Mouse (Mus musculus): ENCODE results near the gene Cfap43. TPM values are rescaled to one million over a fixed set of nuclear protein-coding genes. Genes with fewer than 3 reads are reported as not detected.

Gene Cfap43
- total RNA-seq, 2 experiments from 2014 or later = not detected

- ATAC-seq (replicated peaks; ENCODE audit: low FRiP score, poor library complexity, severe bottlenecking) = peak; percentile 61; the same call in 1 of the 2 replicates
Observed at GRCm38 (mm10) chr19:47820832-47821493, 98.1 kb downstream of the Cfap43 start.

DNA sequence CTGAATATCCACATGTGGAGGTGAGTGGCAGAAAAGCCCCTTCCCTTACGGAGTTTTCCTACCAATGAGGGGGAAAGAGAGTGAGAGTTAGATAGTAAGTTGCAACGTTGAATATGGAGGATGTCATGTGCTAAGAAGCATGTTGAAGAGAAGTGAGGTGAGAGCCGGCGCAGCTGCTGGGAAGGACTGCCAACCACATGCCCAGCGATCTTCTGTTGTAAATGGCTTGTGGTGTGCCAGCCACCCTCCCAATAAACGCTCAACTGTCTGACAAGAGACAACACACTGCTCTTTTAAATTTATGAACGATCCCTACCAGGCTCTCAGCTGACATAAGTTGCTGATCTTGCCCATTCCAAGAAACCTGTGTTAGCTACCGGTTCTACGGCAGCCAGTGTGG, 101.4 kb downstream of the Cfap43 start:
- no peak for ATAC-seq (replicated peaks; ENCODE audit: low FRiP score, poor library complexity, severe bottlenecking)

DNA sequence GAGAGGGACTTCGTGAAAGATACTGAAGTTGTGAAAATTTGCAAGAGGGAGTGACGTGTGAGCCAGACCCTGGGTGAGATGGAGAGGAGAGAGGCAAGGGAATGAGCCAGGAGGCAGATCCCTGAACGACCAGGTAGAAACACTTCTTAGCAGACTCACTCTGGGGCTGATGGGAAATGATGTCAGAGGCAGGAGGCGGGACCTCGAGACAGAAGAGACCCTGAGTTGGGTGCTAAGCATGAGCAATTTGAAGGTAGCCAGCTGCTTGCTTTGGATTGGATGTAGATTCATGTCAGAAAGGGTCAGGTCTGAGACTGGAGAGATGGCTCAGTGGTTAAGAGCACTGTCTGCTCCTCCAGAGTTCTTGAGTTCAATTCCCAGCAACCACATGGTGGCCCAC, 104.4 kb downstream of the Cfap43 start:
- no peak for ATAC-seq (replicated peaks; ENCODE audit: low FRiP score, poor library complexity, severe bottlenecking)

DNA sequence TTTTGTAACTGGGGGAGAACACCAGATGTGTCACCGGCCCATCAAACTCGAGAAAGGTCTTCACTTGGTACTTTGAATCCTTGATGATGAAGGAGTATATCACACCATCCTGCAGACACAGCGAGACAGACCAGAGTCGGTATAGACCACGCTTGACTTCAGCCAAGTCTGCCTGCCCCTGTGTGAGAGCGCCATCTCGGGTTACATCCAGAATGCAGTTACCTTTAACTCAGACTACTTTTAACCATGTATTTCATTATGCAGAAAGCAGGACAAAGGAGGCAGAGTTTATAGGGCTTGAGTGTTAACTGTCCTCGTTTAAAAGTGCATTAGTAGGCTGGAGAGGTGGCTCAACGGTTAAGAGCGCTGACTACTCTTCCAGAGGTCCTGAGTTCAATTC, 107.0 kb downstream of the Cfap43 start:
- no peak for ATAC-seq (replicated peaks; ENCODE audit: low FRiP score, poor library complexity, severe bottlenecking)

DNA sequence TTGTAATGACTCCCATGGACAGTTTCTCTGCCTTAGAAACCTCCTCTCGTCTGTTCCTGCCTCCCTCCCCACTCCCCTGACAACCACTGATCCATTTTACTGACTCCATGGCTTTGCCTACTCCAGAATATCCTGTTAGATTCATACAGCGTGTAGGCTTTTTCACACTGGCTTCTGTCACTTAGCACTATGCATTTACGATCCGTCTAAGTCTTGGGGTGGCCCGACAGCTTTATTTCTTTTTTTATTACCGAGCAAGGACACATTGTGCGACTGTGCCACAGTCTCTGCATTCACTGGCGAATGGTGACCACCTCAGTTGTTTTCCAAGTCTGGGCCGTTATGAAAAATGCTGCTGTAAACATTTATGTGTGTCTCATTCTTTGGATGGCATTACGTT, 120.5 kb downstream of the Cfap43 start:
- ATAC-seq (replicated peaks; ENCODE audit: low FRiP score, poor library complexity, severe bottlenecking) = no peak

- no peak for ATAC-seq (replicated peaks; ENCODE audit: low FRiP score, poor library complexity, severe bottlenecking)
Observed at GRCm38 (mm10) chr19:47796699-47797098, 122.4 kb downstream of the Cfap43 start.

GRCm38 (mm10) chr19:47795009-47795728, 123.9 kb downstream of the Cfap43 start:
- 0 out of 2 replicates have a peak, but pooled peaks have one; percentile 46 for ATAC-seq (replicated peaks; ENCODE audit: low FRiP score, poor library complexity, severe bottlenecking)

GRCm38 (mm10) chr19:47794331-47794730, 124.8 kb downstream of the Cfap43 start:
- ATAC-seq (replicated peaks; ENCODE audit: low FRiP score, poor library complexity, severe bottlenecking) = no peak

DNA sequence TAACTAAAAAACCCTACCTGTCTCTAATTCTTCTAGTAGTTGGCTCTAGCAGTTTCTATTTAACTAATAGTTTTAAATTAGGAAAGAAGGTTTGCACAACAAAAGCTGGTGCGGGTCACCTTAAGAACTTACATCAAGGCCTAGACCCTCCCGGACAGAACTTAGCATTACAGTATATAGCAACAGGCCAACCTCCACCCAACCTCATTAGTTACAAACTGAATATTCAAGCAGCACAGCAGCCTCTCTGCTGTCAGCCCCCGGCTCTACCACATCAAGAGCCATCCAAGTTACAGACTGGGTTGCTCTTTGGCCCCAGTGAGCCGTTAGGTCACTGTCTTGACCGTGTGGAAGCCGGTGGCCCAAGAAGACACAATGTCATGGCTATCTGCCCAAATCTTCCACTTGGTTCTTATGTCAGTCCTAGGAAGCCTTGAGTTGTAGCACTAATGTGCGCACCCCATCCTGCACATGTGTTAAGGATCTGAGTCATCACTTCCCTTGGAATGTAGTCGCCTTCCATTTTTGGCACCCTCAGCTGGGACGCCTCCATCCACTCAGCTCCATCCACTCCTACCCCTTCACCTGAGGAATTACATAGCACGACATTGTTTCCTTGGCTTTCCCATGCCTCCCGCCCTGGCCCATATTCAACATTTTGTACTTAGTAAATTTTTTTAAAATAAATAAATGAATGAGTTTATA, 128.6 kb downstream of the Cfap43 start:
- ATAC-seq (replicated peaks; ENCODE audit: low FRiP score, poor library complexity, severe bottlenecking) = no peak

GRCm38 (mm10) chr19:47783898-47784297, 135.2 kb downstream of the Cfap43 start:
- ATAC-seq (replicated peaks; ENCODE audit: low FRiP score, poor library complexity, severe bottlenecking) = no peak

GRCm38 (mm10) chr19:47780972-47781371, 138.1 kb downstream of the Cfap43 start:
- no peak for ATAC-seq (replicated peaks; ENCODE audit: low FRiP score, poor library complexity, severe bottlenecking)

GRCm38 (mm10) chr19:47780145-47780544, 138.9 kb downstream of the Cfap43 start:
- no peak for ATAC-seq (replicated peaks; ENCODE audit: low FRiP score, poor library complexity, severe bottlenecking)

GRCm38 (mm10) chr19:47777847-47778246, 141.2 kb downstream of the Cfap43 start:
- no peak for ATAC-seq (replicated peaks; ENCODE audit: low FRiP score, poor library complexity, severe bottlenecking)

GRCm38 (mm10) chr19:47755625-47756024, 163.5 kb downstream of the Cfap43 start:
- no peak for ATAC-seq (replicated peaks; ENCODE audit: low FRiP score, poor library complexity, severe bottlenecking)

- ATAC-seq (replicated peaks; ENCODE audit: low FRiP score, poor library complexity, severe bottlenecking) = no peak
Observed at GRCm38 (mm10) chr19:47754931-47755330, 164.2 kb downstream of the Cfap43 start.

GRCm38 (mm10) chr19:47753921-47754320, 165.2 kb downstream of the Cfap43 start:
- ATAC-seq (replicated peaks; ENCODE audit: low FRiP score, poor library complexity, severe bottlenecking) = no peak

- ATAC-seq (replicated peaks; ENCODE audit: low FRiP score, poor library complexity, severe bottlenecking) = no peak
Observed at GRCm38 (mm10) chr19:47752456-47752855, 166.6 kb downstream of the Cfap43 start.

DNA sequence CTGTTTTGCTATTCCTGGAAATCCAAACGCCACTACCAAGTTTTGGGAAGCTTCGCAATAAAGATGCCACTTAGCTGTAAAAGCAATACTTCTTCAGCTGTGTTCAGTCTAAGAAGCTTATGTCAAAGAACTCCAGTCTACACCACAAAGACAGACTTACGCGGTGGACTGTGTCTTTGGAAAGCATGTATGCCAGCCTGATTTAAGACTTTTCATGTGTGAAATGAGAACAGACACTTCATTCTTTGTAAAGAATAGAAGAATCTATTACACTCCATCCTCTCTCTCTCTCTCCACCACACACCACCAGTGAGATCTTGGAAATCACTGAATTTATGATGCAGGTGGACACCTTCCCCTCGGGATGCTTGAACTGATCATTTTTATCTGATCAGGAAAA, 168.7 kb downstream of the Cfap43 start:
- no peak for ATAC-seq (replicated peaks; ENCODE audit: low FRiP score, poor library complexity, severe bottlenecking)

DNA sequence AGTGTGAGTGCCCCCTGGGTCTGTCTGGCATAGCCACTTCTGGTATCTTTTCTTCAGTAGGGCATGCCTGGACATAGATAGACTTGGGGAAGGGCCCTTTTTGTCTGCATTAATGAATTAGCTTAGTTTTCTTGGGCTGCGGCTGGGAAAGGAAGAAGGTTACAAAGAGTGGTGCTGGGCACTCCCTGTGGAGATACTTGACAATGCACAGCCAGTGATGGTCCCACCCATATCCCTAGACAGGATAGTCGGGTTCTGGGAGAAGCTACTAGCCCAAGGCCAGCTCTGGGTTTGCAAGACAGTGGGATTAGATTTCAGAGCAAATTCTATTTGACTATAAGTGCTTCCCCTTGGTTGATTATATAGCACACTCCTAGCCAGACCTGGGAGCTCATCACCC, 170.1 kb downstream of the Cfap43 start:
- no peak for ATAC-seq (replicated peaks; ENCODE audit: low FRiP score, poor library complexity, severe bottlenecking)

GRCm38 (mm10) chr19:47747072-47747471, 172.0 kb downstream of the Cfap43 start:
- ATAC-seq (replicated peaks; ENCODE audit: low FRiP score, poor library complexity, severe bottlenecking) = no peak

- ATAC-seq (replicated peaks; ENCODE audit: low FRiP score, poor library complexity, severe bottlenecking) = peak; percentile 54
Observed at GRCm38 (mm10) chr19:47731931-47732330, 187.2 kb downstream of the Cfap43 start.
